Mouse (Mus musculus): Measurements from ENCODE around the gene Ankef1. TPM values are rescaled to one million over a fixed set of nuclear protein-coding genes. Genes with fewer than 3 reads are reported as not detected.

The Ankef1 gene
- polyA plus RNA-seq (2012; ENCODE audit: insufficient read depth, insufficient read length, missing spikeins): 132 and 191 TPM in 2 replicates

DNA sequence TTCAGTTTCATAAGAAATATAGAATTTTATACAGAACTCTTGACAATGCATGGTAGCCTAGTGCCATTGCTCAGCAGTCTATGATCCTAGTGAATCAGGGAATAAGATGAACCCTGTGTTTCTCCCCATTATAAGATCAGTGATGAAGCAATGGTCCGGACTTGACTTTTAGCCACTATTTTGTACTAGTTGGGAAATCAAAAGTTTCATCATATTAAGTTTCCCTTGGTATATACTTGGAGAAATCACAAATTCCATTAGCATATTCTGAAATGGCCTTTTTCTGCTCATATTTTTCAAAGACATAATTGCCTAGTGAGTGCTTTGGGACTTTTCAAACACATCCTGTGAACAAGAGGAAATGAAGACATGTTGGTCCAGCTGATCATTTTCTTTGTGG is at the start of gene Ankef1:
TSS of gene Ankef1 (plus strand) at position 260 of the 400 bp plus-strand sequence.
- Histone ChIP-seq H3K4me3 (ENCODE audit: insufficient read depth, low read depth, low read length) (peak within 1 kb of the TSS; percentile 67), H3K4me1 (ENCODE audit: control insufficient read depth, insufficient read depth, insufficient read length, low read length) (peaks cover 2% of the 10 kb centered on the region), H3K27ac (replicated peaks; ENCODE audit: low read depth, low read length) (peak within 1 kb of the TSS; percentile 98)

DNA sequence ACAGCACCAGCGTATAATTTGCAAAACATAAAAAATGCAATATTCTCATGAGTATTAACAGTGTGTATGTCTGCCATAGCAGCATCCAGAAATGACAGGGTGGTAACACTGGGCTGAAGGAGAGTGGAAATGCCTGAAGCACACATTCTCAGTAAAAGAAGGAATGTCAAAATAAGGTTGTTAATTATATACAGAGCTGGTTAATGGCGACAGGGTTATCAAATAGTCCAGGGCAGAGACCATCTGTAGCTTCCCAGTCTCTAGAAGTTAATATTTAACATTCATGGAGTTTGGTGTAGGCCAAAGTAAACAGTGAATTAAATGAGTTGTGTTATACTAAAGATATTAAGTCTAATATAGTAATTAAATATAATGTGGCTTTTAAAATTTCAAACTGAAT is 45.2 kb upstream of the Ankef1 start:
- no peak overlapping the region for H3K4me3 ChIP-seq (ENCODE audit: insufficient read depth, low read depth, low read length)
- H3K4me1 ChIP-seq (ENCODE audit: control insufficient read depth, insufficient read depth, insufficient read length, low read length): no peaks in the 10 kb centered on the region
- H3K27ac ChIP-seq (replicated peaks; ENCODE audit: low read depth, low read length): no peak overlapping the region

DNA sequence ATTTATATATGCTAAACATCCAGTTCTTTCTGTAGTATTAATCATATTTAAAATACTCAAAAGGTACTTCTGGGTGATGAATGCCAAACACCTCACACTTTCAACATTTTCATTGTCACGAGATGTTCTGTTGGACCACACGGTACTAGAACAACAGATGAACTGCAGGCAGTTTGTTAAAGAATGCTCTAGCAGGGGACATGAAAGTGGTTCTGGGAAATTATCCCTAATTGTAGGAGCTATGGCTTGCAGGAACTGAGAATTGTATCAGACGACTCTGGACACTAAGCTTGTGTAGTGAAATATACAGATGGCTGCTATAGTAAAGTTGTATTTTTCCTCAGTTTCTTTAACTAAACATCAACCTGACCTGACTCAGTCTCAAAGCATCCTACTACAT is 44.8 kb upstream of the Ankef1 start:
- no peak overlapping the region for H3K4me3 ChIP-seq (ENCODE audit: insufficient read depth, low read depth, low read length)

DNA sequence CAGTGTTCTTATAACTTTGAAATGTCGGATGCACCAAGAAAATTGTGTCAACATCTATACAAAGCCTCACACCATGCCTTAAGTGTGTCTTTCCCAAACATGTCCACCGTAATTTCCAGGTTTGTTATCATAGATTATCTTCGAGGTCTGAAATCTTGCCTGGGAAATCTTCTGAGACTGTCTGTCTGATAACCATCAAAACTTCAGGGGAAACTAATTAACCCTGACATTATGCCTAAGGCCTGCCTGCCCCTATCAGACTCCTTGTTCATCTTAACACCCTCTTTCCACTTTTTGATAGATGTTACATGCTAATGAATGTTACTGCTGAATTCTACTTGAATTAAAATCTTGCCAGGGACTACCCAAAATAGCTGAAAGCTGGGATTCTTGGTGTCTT is 24.1 kb upstream of the Ankef1 start:
- H3K27ac ChIP-seq (replicated peaks; ENCODE audit: low read depth, low read length): no peak overlapping the region
- no peaks in the 10 kb centered on the region for H3K4me1 ChIP-seq (ENCODE audit: control insufficient read depth, insufficient read depth, insufficient read length, low read length)
- no peak overlapping the region for H3K4me3 ChIP-seq (ENCODE audit: insufficient read depth, low read depth, low read length)

More for the DNA sequence above, 44.8 kb upstream of the Ankef1 start:
- Histone ChIP-seq H3K27ac (replicated peaks; ENCODE audit: low read depth, low read length) (no peak overlapping the region), H3K4me1 (ENCODE audit: control insufficient read depth, insufficient read depth, insufficient read length, low read length) (no peaks in the 10 kb centered on the region)

DNA sequence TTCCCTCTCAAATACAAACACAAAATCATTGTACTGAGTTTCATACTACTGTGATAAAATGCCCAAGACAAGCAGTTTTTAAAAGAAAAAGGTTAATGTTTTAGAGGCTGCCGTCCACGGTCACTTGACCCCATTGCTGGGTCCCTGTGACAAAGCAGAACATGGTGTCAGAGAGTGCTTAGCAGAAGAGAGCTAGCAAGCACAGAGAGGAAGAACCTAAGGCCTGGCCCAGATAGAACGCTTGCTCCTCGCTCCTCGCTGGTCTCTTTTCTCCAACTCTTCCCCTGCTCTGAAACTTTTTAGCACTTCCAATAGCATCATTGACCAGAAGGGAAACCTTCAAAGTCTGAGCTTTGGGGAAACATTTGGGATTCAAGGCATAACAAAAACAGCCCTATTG is 19.4 kb upstream of the Ankef1 start:
- Histone ChIP-seq H3K27ac (replicated peaks; ENCODE audit: low read depth, low read length) (no peak overlapping the region), H3K4me1 (ENCODE audit: control insufficient read depth, insufficient read depth, insufficient read length, low read length) (no peaks in the 10 kb centered on the region)

DNA sequence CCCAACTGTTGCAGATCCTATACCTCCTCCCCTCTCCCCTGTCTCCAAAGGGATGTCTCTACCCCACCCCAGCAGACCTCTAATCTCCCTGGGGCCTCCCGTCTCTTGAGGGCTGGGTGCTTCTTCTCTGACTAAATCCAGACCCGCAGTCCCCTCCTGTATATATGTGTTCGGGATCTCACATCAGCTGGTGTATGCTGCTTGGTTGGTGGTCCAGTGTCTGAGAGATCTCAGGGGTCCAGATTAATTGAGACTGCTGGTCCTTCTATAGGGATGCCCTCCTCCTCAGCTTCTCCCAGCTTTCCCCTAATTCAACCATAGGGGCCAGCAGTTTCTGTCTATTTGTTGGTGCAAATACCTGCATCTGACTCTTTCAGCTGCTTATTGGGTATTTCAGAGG is 18.7 kb upstream of the Ankef1 start:
- no peak overlapping the region for H3K4me3 ChIP-seq (ENCODE audit: insufficient read depth, low read depth, low read length)

More for the DNA sequence above, 19.4 kb upstream of the Ankef1 start:
- H3K4me3 ChIP-seq (ENCODE audit: insufficient read depth, low read depth, low read length): no peak overlapping the region

DNA sequence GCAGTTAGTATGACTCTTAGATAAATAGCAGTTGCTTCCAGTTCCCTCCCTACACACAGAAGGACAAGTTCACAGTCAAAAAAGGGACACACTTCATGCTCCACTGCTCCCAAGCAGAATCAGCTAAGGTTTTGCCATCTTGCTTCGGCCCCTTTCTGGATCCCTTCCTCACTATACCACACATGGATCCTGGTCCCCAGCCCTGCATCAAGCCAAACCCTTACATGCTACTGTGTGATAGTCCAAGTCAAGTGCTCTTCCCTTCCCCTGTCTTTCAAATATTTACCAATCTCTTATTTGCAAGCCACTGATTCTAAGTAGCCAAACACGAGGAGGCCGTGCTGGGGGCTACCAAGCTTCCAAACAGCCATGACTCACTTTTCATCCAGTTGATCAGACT is 16.8 kb upstream of the Ankef1 start:
- no peak overlapping the region for H3K4me3 ChIP-seq (ENCODE audit: insufficient read depth, low read depth, low read length)
- H3K27ac ChIP-seq (replicated peaks; ENCODE audit: low read depth, low read length): no peak overlapping the region
- no peaks in the 10 kb centered on the region for H3K4me1 ChIP-seq (ENCODE audit: control insufficient read depth, insufficient read depth, insufficient read length, low read length)

More for the DNA sequence above, 18.7 kb upstream of the Ankef1 start:
- Histone ChIP-seq H3K4me1 (ENCODE audit: control insufficient read depth, insufficient read depth, insufficient read length, low read length) (no peaks in the 10 kb centered on the region), H3K27ac (replicated peaks; ENCODE audit: low read depth, low read length) (no peak overlapping the region)

DNA sequence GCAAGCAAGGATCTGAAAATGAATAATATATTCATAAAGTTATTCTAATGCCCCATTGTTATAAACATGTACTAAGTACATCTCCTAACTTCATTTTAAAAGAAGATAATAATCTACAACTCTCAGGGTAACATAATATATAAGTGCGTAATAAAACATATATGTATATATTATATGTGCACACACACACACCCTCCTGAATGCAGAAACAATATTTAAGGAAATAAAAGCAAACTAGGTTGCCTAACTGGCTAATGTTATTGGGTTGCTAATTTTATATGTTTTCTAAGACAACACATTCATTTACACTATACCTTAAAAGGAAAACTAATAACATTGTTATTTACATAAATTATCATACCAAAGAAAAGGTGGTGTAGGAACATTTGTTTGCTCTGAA is 16.3 kb upstream of the Ankef1 start:
- H3K4me3 ChIP-seq (ENCODE audit: insufficient read depth, low read depth, low read length): no peak overlapping the region
- no peak overlapping the region for H3K27ac ChIP-seq (replicated peaks; ENCODE audit: low read depth, low read length)
- no peaks in the 10 kb centered on the region for H3K4me1 ChIP-seq (ENCODE audit: control insufficient read depth, insufficient read depth, insufficient read length, low read length)

DNA sequence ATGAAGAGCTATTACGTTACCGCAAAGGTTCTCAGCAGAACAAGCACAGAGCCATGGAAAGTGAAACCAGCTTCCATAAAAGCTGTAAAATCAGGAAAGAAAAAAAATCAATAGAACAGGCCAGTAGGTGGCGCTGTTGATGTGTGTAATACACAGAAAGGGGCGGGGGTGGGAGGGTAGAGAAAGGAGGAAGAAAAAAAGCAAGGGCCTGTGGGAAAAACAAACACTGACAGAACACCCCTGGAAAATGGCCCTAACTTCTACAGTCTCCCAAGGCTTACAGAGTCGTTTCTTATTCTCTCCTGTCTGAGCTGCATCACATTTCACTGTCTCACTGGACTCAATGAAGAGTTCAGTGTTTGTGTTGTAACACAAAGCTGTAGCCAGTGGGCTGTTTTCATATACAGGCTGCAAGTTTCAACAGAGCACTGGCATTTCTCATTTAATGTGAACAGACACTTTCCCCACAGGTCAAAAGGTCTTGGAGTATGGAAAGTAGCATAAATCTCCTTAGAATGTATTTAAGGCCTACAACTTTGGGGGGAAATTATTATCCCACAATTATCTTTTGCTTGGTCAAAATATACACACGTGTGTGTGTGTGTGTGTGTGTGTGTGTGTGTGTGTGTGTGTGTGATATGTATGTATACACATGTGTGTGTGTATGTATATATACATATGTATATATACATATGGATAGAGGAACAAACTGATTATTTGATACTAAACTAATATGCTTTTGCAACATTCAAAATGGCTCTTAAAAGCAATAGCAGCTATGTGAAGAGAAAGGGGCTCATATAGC is 15.7 kb upstream of the Ankef1 start:
- Histone ChIP-seq H3K27ac (replicated peaks; ENCODE audit: low read depth, low read length) (peak overlapping the region; percentile 70; the same call in 1 of the 2 replicates), H3K4me3 (ENCODE audit: insufficient read depth, low read depth, low read length) (no peak overlapping the region), H3K4me1 (ENCODE audit: control insufficient read depth, insufficient read depth, insufficient read length, low read length) (no peaks in the 10 kb centered on the region)

DNA sequence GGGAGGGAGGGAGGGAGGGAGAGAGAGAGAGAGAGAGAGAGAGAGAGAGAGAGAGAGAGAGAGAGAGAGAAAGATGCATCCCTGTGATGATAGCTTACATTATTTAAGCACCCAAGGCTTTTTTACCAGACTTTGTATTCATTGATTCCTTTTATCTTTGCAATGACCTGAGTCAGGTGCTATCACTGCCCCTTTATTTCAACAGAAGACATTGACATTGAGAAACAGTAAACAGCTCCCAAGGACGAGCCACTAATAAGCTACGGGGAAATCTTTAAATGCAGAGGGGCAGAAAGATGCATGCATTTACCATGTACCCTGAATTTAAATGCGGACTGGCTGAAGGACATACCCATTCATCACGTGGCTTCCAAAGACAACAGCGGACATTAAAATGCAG is 14.7 kb upstream of the Ankef1 start:
- no peaks in the 10 kb centered on the region for H3K4me1 ChIP-seq (ENCODE audit: control insufficient read depth, insufficient read depth, insufficient read length, low read length)
- no peak overlapping the region for H3K4me3 ChIP-seq (ENCODE audit: insufficient read depth, low read depth, low read length)

DNA sequence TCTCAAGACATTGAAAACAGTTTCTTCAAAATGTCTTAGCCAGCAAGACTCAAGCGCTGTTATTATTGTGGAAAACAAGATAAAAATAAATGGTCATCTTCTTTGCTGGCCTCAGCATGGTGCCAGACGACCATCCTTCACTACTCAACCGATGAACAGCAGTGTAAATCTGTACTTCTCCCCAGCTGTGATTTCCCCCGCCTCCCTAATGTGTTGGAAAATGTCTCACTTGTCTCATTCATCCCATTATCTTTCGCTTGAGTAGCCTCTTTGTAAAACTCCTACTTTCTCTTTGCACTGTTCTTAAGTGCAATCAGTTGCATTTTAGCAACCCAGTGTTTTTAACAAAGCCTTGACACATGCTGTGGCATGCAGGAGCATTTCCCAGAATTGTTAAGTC is 9.4 kb downstream of the Ankef1 start:
- H3K4me1 ChIP-seq (ENCODE audit: control insufficient read depth, insufficient read depth, insufficient read length, low read length): 0 out of 2 replicates have a peak, but pooled peaks cover 2% of the 10 kb centered on the region
- no peak overlapping the region for H3K27ac ChIP-seq (replicated peaks; ENCODE audit: low read depth, low read length)
- no peak overlapping the region for H3K4me3 ChIP-seq (ENCODE audit: insufficient read depth, low read depth, low read length)

More for the DNA sequence above, 14.7 kb upstream of the Ankef1 start:
- no peak overlapping the region for H3K27ac ChIP-seq (replicated peaks; ENCODE audit: low read depth, low read length)

DNA sequence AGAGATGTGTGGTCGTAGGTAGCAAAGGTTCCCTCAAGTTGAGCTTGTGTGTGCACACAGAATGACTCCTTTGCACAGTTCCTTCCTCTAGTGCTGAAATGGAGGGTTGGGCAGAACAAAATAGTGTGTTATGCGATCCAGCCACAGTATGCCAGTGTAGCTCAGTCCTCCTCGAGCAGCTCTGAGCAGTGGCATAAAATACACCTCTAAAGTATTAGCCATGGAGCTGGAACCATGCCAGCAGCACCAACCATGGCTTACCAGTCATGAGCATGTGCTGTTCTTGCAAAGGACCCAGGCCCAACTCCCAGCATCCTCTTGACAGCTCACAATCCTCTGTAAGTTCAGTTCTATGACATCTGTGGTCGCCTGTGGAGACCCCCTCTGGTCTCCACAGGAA is 10.0 kb downstream of the Ankef1 start:
- H3K4me1 ChIP-seq (ENCODE audit: control insufficient read depth, insufficient read depth, insufficient read length, low read length): 0 out of 2 replicates have a peak, but pooled peaks cover 2% of the 10 kb centered on the region
- no peak overlapping the region for H3K4me3 ChIP-seq (ENCODE audit: insufficient read depth, low read depth, low read length)
- H3K27ac ChIP-seq (replicated peaks; ENCODE audit: low read depth, low read length): no peak overlapping the region

DNA sequence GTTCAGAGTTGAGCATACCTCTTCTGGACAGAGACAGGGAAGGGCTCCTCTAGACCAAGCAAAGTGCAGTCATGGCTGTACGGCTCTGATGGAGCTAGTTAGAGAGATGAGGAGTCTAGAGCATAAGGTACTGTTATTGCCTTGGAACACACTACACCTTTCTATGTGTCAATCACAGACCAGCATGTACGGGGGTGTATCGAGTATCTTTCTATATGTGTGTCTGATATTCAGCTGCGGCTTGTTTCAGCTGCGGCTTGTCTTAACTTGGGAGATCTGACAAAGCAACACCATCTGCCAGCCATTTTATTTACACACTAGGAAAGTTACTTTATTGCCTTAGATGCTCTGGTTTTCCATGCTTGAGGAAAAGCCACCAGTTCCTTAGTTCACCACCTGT is 11.1 kb downstream of the Ankef1 start:
- no peak overlapping the region for H3K27ac ChIP-seq (replicated peaks; ENCODE audit: low read depth, low read length)
- 0 out of 2 replicates have a peak, but pooled peaks cover 2% of the 10 kb centered on the region for H3K4me1 ChIP-seq (ENCODE audit: control insufficient read depth, insufficient read depth, insufficient read length, low read length)
- no peak overlapping the region for H3K4me3 ChIP-seq (ENCODE audit: insufficient read depth, low read depth, low read length)

DNA sequence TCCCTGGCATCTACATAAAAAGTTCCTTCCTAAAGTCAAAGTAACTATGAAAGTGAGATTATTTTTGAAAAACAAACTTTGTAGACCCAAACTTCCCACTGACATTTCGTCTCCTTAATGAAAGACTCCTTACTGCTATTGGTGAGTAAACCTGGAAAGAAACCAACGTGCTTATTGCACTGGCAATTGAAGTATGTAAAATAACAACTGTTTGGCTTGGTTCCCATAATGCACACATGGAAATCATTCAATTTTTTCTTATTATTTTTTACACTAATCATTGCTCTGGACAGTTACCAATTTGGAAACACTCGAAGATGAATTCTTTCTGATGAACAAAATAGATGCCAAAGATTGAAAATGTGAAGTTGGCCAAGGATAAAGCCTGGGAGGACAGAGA is 12.1 kb downstream of the Ankef1 start:
- Histone ChIP-seq H3K4me1 (ENCODE audit: control insufficient read depth, insufficient read depth, insufficient read length, low read length) (0 out of 2 replicates have a peak, but pooled peaks cover 2% of the 10 kb centered on the region), H3K4me3 (ENCODE audit: insufficient read depth, low read depth, low read length) (no peak overlapping the region), H3K27ac (replicated peaks; ENCODE audit: low read depth, low read length) (no peak overlapping the region)

DNA sequence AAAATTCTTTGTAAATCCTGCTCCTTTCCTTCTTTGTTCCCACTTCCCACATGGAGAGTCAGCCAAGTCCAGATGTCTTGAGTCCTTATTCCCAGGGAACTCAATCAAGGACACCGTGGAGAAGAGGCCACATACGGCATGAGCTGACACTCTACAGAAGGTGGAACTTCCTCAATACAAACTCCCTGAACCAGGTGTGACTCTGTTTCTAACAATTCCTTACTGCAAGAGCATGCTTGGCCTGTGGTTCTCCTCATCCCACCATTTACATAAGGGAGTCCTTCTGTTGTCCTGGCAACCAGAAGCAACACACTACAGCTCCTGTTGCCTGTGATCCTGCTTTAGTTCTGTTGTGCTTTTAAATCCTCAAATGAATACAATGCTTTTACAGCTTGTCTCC is 13.8 kb downstream of the Ankef1 start:
- Histone ChIP-seq H3K27ac (replicated peaks; ENCODE audit: low read depth, low read length) (no peak overlapping the region), H3K4me1 (ENCODE audit: control insufficient read depth, insufficient read depth, insufficient read length, low read length) (0 out of 2 replicates have a peak, but pooled peaks cover 2% of the 10 kb centered on the region), H3K4me3 (ENCODE audit: insufficient read depth, low read depth, low read length) (no peak overlapping the region)

DNA sequence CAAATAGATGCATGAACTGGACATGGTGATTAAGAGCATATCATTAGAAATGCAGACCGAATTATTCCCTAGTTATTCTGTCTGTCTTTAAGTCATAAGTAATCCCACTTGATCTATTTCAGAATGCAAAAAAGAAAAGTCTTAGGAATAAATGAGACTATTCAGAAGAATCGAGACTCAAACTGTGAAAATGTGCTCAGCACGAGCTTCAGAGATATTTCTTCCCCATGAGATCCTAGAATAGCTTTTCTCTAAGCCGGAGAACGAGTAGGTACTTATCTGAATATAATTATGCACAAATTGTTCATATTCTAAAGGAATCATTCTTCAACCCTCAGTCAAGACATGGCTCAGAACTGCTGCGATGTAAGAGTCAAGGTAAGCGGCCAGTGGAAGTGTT is 27.2 kb downstream of the Ankef1 start:
- peaks cover 4% of the 10 kb centered on the region for H3K4me1 ChIP-seq (ENCODE audit: control insufficient read depth, insufficient read depth, insufficient read length, low read length)
- H3K27ac ChIP-seq (replicated peaks; ENCODE audit: low read depth, low read length): no peak overlapping the region
- H3K4me3 ChIP-seq (ENCODE audit: insufficient read depth, low read depth, low read length): no peak overlapping the region

Data from brown adipose tissue, adult 24 weeks (tissue).